Mouse (Mus musculus) forebrain, embryonic 13.5 days (tissue): Measurements from ENCODE around the gene Patj. TPM values are rescaled to one million over a fixed set of nuclear protein-coding genes. Genes with fewer than 3 reads are reported as not detected.

Experiments used
- ATAC-seq: fragments of 200-750 bp; cut with Nextera tagmentation; 2 replicates; pipeline ENCODE4 v1.8.0; 2017
- H3K27ac ChIP-seq: fragments of 300-500 bp; sonication (generic); 2 replicates; pipeline ENCODE4 v1.5.1; 2015; ENCODE audit warnings: inconsistent platforms, mild to moderate bottlenecking, moderate library complexity
- H3K27me3 ChIP-seq: fragments of 300-500 bp; sonication (generic); 2 replicates; pipeline ENCODE4 v1.6.1; 2015; ENCODE audit warnings: mild to moderate bottlenecking, inconsistent platforms
- H3K36me3 ChIP-seq: fragments of 300-500 bp; sonication (generic); 2 replicates; pipeline ENCODE4 v1.6.1; 2015; ENCODE audit warnings: mild to moderate bottlenecking, inconsistent platforms; ENCODE audit not compliant: poor library complexity, severe bottlenecking
- H3K4me1 ChIP-seq: fragments of 300-500 bp; sonication (generic); 2 replicates; pipeline ENCODE4 v1.6.1; 2015; ENCODE audit warnings: inconsistent platforms
- H3K4me2 ChIP-seq: fragments of 300-500 bp; sonication (generic); 2 replicates; pipeline ENCODE4 v1.6.1; 2015; ENCODE audit warnings: inconsistent platforms, mild to moderate bottlenecking, moderate library complexity
- H3K4me3 ChIP-seq: fragments of 300-500 bp; sonication (generic); 2 replicates; pipeline ENCODE4 v1.5.1; 2015; ENCODE audit warnings: mild to moderate bottlenecking, inconsistent platforms
- H3K9ac ChIP-seq: fragments of 300-500 bp; sonication (generic); 2 replicates; pipeline ENCODE4 v1.6.1; 2015; ENCODE audit warnings: mild to moderate bottlenecking, inconsistent platforms
- H3K9me3 ChIP-seq: fragments of 300-500 bp; sonication (generic); replicated peaks from 2 replicates; pipeline ENCODE4 v1.6.1; 2016; ENCODE audit warnings: inconsistent platforms
- WGBS: fragments of 180-500 bp; shearing (Covaris S2); methylation state at CpG from one replicate; pipeline ENCODE4 v1.1.7; 2015; 5-methylcytosine and 5-hydroxymethylcytosine counted together
- polyA plus RNA-seq: library from polyadenylated mRNA; unstranded; fragments of >200 nt; fragmentation: Nextera tagmentation; extraction: Ambion mirVana; gene quantifications from 2 replicates; pipeline ENCODE4 v1.2.1, GENCODE M21; 2015

The Patj gene
- polyA plus RNA-seq, 1 experiment from 2014 or later, result 10.7 TPM

GRCm38 (mm10) chr4:98725439-98725838 is 329.9 kb downstream of the Patj start:
- no peaks in the 10 kb centered on the region for H3K36me3 ChIP-seq
- WGBS, result 43% methylated on average over 4 of the region's 4 CpGs

DNA sequence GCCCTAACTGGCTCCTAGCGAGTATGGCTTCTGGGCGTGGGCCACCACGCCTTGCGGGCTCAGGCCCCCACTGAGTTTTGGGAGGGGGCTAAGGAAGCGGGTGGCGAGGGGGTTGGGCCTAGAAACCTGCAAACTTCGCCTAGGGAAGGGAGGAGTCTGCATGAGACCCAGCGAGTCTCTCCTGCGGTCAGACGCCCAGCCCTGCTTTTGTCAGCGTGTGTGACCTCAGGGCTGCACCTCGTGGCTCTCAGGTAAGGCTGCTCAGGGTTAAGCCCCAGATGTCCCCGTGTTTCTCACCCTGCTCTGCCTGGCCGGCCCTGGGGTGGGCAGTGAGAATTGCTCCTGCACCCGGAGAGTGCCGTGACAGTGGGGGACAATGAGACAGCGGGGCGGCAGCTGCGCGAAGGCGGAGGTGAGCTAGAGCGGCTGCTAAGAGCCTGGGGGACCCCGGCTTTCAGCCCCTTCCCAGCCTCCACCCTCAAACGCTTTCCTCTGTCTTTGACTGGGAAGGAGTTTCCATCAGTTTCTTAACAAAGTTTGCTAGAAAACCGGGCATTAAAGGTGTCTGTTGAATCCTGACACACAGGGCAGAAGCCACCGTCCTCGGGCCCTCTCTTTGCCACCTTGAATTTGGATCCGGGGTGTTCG is 331.1 kb downstream of the Patj start, which contains the start of gene L1td1:
Gene L1td1, plus strand, starts transcription at position 145 of the 648 bp plus-strand sequence.
- ATAC-seq, result peak; percentile 52; the same call in 1 of the 2 replicates
- peak within 1 kb of the TSS; percentile 36 for H3K4me3 ChIP-seq
- WGBS, result 2% methylated on average over 29 of the region's 29 CpGs
- H3K4me2 ChIP-seq, result peak within 1 kb of the TSS; percentile 61
- no peak within 1 kb of the TSS for H3K27ac ChIP-seq
- no peaks in the 10 kb centered on the region for H3K36me3 ChIP-seq
- no peaks in the 10 kb centered on the region for H3K9me3 ChIP-seq
- peaks cover 20% of the 10 kb centered on the region for H3K4me1 ChIP-seq
- peak within 1 kb of the TSS; percentile 38; the same call in 1 of the 2 replicates for H3K9ac ChIP-seq
- peaks cover 34% of the 10 kb centered on the region for H3K27me3 ChIP-seq

More at GRCm38 (mm10) chr4:98725439-98725838, 329.9 kb downstream of the Patj start:
- no peaks in the 10 kb centered on the region for H3K9me3 ChIP-seq
- H3K4me1 ChIP-seq, result peaks cover 20% of the 10 kb centered on the region
- H3K27ac ChIP-seq, result no peak overlapping the region
- peaks cover 34% of the 10 kb centered on the region for H3K27me3 ChIP-seq
- no peak overlapping the region for H3K9ac ChIP-seq
- no peak overlapping the region for H3K4me3 ChIP-seq
- no peak overlapping the region for H3K4me2 ChIP-seq
- no peak for ATAC-seq

GRCm38 (mm10) chr4:98727295-98727958 is 331.8 kb downstream of the Patj start:
- Histone ChIP-seq H3K4me1 (peaks cover 20% of the 10 kb centered on the region), H3K9me3 (no peaks in the 10 kb centered on the region), H3K9ac (peak overlapping the region; percentile 38; the same call in 1 of the 2 replicates), H3K27me3 (peaks cover 34% of the 10 kb centered on the region), H3K4me2 (peak overlapping the region; percentile 61), H3K27ac (no peak overlapping the region), H3K4me3 (peak overlapping the region; percentile 36), H3K36me3 (no peaks in the 10 kb centered on the region)
- WGBS, result 3% methylated on average over 21 of the region's 21 CpGs
- no peak for ATAC-seq

- H3K9me3 ChIP-seq, result no peaks in the 10 kb centered on the region
- peak overlapping the region; percentile 13 for H3K4me3 ChIP-seq
- WGBS, result 1% methylated on average over 10 of the region's 10 CpGs
- no peak overlapping the region for H3K27ac ChIP-seq
- no peak for ATAC-seq
- H3K27me3 ChIP-seq, result peaks cover 34% of the 10 kb centered on the region
- H3K4me2 ChIP-seq, result peak overlapping the region; percentile 61
- peaks cover 20% of the 10 kb centered on the region for H3K4me1 ChIP-seq
- no peak overlapping the region for H3K9ac ChIP-seq
- no peaks in the 10 kb centered on the region for H3K36me3 ChIP-seq
These were observed 332.4 kb downstream of the Patj start for GRCm38 (mm10) chr4:98727959-98728347.

GRCm38 (mm10) chr4:98728716-98729115 is 333.1 kb downstream of the Patj start:
- Histone ChIP-seq H3K4me3 (no peak overlapping the region), H3K9me3 (no peaks in the 10 kb centered on the region), H3K4me1 (peaks cover 20% of the 10 kb centered on the region), H3K4me2 (no peak overlapping the region), H3K27me3 (peaks cover 34% of the 10 kb centered on the region), H3K27ac (no peak overlapping the region), H3K9ac (no peak overlapping the region), H3K36me3 (no peaks in the 10 kb centered on the region)
- ATAC-seq, result no peak
- 65% methylated on average over 7 of the region's 7 CpGs for WGBS

DNA sequence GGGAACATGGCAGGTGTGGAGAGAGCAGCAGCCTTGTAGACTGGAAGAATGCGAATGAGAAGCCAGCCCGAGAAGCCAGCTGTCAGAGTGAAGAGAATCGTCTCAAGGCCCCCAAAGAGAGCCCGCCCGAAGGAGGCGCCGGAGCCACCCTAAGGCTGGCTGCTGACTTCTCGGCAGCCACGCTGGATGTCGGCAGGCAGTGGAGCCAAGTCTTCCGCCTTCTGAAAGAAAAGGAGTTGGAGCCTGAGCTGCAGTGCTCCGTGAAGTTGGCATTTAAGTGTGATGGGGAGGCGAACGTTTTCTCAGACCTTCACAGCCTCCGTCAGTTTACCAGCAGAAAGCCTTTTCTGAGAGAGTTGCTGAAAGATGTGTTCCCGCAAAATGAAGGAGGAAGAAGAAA is 338.1 kb downstream of the Patj start:
- Histone ChIP-seq H3K36me3 (no peaks in the 10 kb centered on the region), H3K9me3 (no peaks in the 10 kb centered on the region), H3K9ac (no peak overlapping the region), H3K4me1 (no peaks in the 10 kb centered on the region), H3K4me3 (no peak overlapping the region), H3K27me3 (peaks cover 6% of the 10 kb centered on the region), H3K27ac (no peak overlapping the region), H3K4me2 (no peak overlapping the region)
- no peak for ATAC-seq
- WGBS, result 93% methylated on average over 16 of the region's 16 CpGs

DNA sequence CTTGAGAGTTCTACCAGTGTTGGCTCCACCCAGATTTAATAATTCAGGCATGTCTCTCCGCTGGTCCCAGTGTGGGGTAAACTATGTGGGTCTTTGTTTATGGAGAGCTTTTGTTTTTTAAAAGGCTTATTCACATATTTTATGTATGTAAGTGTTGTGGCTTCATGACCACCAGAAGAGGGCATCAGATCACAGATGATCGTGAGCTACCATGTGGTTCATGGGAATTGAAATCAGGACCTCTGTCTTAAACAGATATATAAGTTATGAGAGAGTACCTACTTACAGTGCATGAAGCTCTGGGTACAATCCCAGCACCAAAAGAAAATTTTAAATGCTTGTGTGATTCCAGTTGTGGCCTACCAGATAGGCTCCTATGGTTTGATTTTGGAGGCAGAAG is 344.2 kb downstream of the Patj start:
- no peaks in the 10 kb centered on the region for H3K9me3 ChIP-seq
- WGBS, result 34% methylated on average over 2 of the region's 2 CpGs
- ATAC-seq, result no peak
- no peaks in the 10 kb centered on the region for H3K4me1 ChIP-seq
- no peak overlapping the region for H3K4me2 ChIP-seq
- no peaks in the 10 kb centered on the region for H3K27me3 ChIP-seq
- H3K9ac ChIP-seq, result no peak overlapping the region
- H3K4me3 ChIP-seq, result no peak overlapping the region
- no peaks in the 10 kb centered on the region for H3K36me3 ChIP-seq
- H3K27ac ChIP-seq, result no peak overlapping the region

GRCm38 (mm10) chr4:98743209-98743905 is 347.8 kb downstream of the Patj start:
- Histone ChIP-seq H3K27ac (no peak overlapping the region), H3K4me1 (no peaks in the 10 kb centered on the region), H3K9ac (no peak overlapping the region), H3K36me3 (no peaks in the 10 kb centered on the region), H3K9me3 (no peaks in the 10 kb centered on the region), H3K4me2 (no peak overlapping the region), H3K27me3 (no peaks in the 10 kb centered on the region), H3K4me3 (no peak overlapping the region)
- 60% methylated on average over 3 of the region's 3 CpGs for WGBS
- ATAC-seq, result no peak

- H3K4me2 ChIP-seq, result no peak overlapping the region
- H3K9ac ChIP-seq, result no peak overlapping the region
- H3K9me3 ChIP-seq, result no peaks in the 10 kb centered on the region
- ATAC-seq, result no peak
- H3K4me3 ChIP-seq, result no peak overlapping the region
- WGBS, result 33% methylated on average over 7 of the region's 7 CpGs
- H3K27me3 ChIP-seq, result no peaks in the 10 kb centered on the region
- no peak overlapping the region for H3K27ac ChIP-seq
- H3K4me1 ChIP-seq, result no peaks in the 10 kb centered on the region
- H3K36me3 ChIP-seq, result no peaks in the 10 kb centered on the region
These were observed 348.3 kb downstream of the Patj start for GRCm38 (mm10) chr4:98743906-98744210.

- H3K9me3 ChIP-seq, result no peaks in the 10 kb centered on the region
- no peak overlapping the region for H3K9ac ChIP-seq
- no peak for ATAC-seq
- no peaks in the 10 kb centered on the region for H3K27me3 ChIP-seq
- 69% methylated on average over 4 of the region's 4 CpGs for WGBS
- H3K36me3 ChIP-seq, result no peaks in the 10 kb centered on the region
- peaks cover 22% of the 10 kb centered on the region for H3K4me1 ChIP-seq
- no peak overlapping the region for H3K4me3 ChIP-seq
- no peak overlapping the region for H3K4me2 ChIP-seq
- no peak overlapping the region for H3K27ac ChIP-seq
These were observed 358.9 kb downstream of the Patj start for GRCm38 (mm10) chr4:98754456-98754855.

DNA sequence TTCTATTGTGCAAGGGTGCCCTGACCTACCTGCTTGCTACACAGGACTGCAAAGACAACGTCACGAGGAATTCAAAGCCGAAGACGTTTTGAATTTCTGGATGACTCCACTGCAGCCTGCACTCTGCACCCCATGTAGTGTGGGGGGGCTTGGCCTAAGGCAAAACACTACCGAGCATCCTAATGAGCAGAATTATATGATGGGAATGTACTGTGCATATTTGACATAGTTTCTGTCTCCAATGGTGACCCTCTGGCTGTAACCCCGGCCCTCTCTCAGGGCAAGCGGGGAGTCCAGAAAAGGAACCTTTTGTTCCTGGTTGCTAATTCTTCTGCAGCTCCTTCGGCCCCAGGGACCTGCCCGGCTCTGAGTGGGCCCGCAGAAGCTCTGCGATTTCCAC is 360.6 kb downstream of the Patj start:
- no peak overlapping the region for H3K4me3 ChIP-seq
- ATAC-seq, result no peak
- H3K27ac ChIP-seq, result no peak overlapping the region
- H3K4me2 ChIP-seq, result no peak overlapping the region
- 25% methylated on average over 11 of the region's 11 CpGs for WGBS
- peaks cover 23% of the 10 kb centered on the region for H3K4me1 ChIP-seq
- no peaks in the 10 kb centered on the region for H3K9me3 ChIP-seq
- H3K36me3 ChIP-seq, result no peaks in the 10 kb centered on the region
- no peaks in the 10 kb centered on the region for H3K27me3 ChIP-seq
- 0 out of 2 replicates have a peak overlapping the region, but pooled peaks have one; percentile 16 for H3K9ac ChIP-seq
